Mouse (Mus musculus) cerebellum, postnatal 4 days (tissue): ENCODE results near the gene Maz.

ENCODE experiments used
- DNase-seq, 2 experiments: peaks; one replicate each; pipeline ENCODE4 v3.0.0; 2022; ENCODE audit warnings: low spot score in 2 of 2, mixed read lengths in 1 of 2

Maz gene

DNA sequence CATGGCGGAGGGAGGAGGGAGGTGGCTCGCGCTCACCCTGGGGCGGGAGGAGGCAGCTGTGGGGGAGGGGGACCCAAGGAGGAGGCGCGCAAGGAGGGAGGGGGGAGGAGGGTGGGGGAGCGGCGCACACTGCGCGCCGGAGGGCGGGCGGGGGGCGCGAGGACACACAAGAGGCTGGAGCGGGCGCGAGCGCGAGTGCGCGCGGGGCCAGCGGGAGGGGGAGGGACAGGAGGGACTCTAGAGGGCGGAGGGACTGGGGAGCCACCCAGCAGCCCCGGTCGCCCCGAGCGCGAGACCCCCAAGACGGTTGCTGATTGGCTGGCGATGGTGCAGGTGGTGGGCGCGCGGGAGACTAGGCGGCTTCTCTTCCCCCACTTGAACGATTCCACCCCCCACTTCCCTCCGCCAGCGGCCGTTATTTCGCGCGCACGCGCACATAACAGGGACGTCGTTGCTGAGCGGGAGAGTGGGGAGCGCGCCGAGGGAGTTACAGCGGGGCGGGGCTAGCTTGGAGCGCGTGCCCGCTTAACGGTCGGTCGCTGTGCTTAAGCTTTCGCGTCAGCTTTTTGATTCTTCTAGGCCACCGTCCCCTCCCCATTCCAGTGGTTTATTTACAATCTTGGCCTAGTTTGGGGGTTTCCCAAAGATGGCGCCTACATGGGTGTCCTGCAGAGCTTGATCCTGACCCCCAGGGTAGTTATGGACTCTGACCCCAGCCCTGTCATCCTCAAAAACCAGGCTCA lies at the start of gene Maz:
Gene Maz (minus strand): TSS at position 54 of the 743 bp plus-strand sequence.
- peak; percentile 98 to 99 for DNase-seq

DNA sequence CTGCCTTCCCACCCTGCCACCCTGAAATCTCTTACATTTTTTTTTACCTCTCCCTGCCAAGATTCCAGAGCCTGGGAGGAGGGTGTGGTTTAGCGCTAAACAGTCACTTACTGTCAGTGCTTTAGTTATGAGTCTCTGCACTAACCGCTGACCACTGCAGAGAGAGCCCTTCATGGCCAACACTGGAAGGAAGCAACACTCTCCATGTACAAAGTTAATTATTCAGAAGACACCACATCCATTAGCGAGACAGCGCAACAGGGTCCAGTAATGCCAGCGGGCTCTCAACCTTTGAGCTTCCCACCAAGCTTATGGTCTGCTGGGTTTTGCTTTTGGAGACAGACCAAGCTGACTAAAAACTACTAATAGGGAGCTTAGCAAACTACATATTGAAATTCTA lies 49.4 kb upstream of the Maz start:
- DNase-seq = no peak

DNA sequence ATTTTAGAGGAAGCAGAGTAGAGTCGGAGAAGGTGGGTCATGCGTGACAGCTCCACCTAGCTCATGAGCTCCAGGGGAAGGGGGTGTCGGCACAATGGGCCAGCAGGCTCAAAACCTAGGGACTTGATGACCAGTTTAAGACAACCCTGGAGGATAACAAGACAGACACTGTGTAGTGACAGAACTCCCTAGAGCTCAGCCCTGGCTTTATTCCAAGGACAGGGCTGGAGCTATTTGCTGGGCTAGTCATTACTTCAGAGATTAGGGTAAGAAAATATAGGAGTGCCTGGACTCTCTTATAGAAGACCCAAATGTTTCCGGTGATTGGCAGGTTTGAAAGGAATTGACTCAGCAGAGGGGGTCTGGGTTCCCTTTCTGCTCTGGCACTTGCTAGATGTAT lies 46.4 kb upstream of the Maz start:
- DNase-seq = no peak

DNA sequence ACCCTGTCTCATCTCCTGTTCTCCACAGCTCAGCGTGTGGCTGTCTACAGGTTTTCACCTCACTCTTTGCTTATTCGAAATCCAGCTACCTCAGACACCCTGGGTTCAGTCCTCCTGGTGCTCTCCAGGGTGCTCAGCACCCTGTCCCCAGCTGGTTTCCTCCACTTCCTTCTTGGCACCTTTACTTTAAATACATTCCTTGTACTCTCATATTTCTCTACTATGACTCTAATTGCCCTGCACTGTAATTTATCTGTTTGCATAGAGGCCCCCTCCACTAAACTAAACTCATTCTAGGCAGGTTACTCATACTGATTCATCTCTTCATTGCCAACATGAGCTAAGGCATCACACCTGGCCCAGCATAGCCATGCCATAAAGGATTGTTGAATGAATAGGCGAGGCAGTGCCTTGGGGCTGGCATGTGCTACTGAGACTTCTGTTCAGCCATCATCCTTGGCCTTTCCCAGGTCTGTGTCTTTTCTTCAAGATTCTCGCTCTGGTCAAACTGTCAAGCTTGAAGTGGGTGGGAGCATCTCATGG lies 44.1 kb upstream of the Maz start:
- no peak for DNase-seq

GRCm38 (mm10) chr7:127066317-127066716 lies 39.5 kb upstream of the Maz start:
- DNase-seq = no peak

DNA sequence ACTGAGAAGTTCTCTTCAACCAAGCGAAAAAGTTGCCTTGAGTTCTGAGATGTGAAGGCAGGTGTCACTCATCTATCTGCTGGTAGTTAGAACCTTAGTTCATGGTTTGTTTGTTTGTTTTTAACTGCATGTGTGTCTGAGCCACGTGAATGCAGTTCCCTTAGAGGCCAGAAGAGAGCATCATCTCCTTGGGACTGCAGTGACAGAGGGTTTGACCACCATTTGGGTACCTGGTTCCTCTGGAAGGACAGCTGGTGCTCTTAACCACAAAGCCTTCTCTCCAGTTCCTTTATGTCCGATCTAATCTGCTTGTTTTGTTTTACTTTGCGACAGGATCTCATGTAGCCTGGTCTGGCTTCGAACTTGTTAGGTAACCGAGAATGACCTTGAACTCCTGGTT lies 38.7 kb upstream of the Maz start:
- DNase-seq = no peak

- DNase-seq = no peak
These were observed 28.3 kb upstream of the Maz start for GRCm38 (mm10) chr7:127055026-127055585.

- DNase-seq = peak; percentile 81 to 92
These were observed 15.2 kb upstream of the Maz start, which contains the start of gene Kif22 for GRCm38 (mm10) chr7:127041851-127042672. TSS of gene Kif22 (minus strand) at chr7:127042471.

GRCm38 (mm10) chr7:127031244-127031643 lies 4.4 kb upstream of the Maz start:
- no peak for DNase-seq

- DNase-seq = no peak
These were observed 3.3 kb upstream of the Maz start for GRCm38 (mm10) chr7:127030172-127030571.

GRCm38 (mm10) chr7:127027885-127028284 lies 1.0 kb upstream of the Maz start:
- no peak for DNase-seq

DNA sequence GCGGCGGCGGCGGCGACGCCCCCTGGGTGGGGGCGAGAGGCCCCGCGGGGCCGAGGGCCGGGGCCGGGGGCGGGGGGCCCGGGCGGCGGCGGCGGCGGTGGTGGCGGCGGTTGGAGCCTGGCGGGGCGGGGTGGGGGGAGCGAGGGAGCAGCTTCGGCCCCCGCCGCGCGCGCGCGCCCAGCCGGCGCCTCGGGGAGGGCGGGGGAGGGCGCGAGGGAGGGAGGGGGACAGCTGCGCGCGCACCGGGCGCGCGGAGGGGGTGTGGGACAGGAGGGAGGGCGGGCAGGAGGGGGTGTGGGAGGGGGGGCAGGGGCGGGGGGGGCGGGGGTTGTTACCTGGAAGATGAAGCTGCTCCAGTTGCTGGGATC lies 237 bp downstream of the Maz start:
- peak in 1 of 2 experiments; percentile 85 for DNase-seq

GRCm38 (mm10) chr7:127026161-127026600 lies 656 bp downstream of the Maz start:
- peak; percentile 45 to 73 for DNase-seq

GRCm38 (mm10) chr7:127025556-127026160 lies 1.2 kb downstream of the Maz start:
- DNase-seq = peak in 1 of 2 experiments; percentile 56

- peak; percentile 53 to 78 for DNase-seq
These were observed 1.9 kb downstream of the Maz start for GRCm38 (mm10) chr7:127024755-127025555.

GRCm38 (mm10) chr7:127023896-127024690 lies 2.7 kb downstream of the Maz start:
- DNase-seq = no peak

- no peak for DNase-seq
These were observed 3.6 kb downstream of the Maz start for GRCm38 (mm10) chr7:127023272-127023691.

DNA sequence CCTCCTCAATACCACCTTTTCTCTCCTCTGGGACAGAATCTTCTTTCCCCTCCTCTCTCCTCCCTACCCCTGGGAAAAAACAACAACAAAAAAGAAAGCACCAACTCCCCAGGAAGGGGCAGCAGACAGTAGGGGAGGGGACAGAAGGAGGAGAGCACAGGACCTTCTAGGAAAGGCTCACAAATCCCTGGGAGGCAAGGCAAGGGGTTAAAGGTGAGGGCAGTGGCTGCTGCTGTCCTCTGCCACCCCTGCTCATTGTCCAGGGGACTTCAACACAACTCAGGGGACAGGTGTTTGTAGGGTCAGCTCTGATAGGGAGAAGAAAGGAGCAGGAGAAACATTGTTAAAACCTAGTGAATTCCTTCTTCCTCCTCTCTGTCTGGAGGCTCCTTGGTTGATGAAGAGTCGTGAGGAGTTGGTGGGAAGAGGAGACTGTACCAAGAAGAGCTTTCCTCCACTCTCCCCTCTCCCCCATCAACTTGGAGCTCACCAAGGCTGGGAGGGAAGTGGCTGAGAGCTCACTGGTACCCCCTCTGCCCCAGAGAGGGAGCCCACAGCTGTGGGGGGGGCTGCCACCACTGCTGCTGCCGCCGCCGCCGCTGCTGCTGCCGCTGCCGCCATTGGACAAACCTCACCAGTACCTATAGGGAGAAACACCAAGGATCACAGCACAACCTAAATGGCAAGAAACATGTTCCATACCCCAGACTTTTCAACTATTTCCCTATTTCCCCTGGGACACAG lies 4.1 kb downstream of the Maz start:
- DNase-seq = no peak
